Mouse (Mus musculus): ENCODE data around the gene Ktn1. TPM values are rescaled to one million over a fixed set of nuclear protein-coding genes. Genes with fewer than 3 reads are reported as not detected.
A peak's percentile ranks its signal among the peaks of the same experiment; 100 is the strongest.

Gene Ktn1
- 10 to 100 TPM; 93.8 to 97.0 TPM for total RNA-seq (2021)
- long read RNA-seq, experiment 1, full-length matches to known transcripts, result 3 of 107 reads
- long read RNA-seq, experiment 1, partial matches to known transcripts, result 6 of 107 reads
- long read RNA-seq, experiment 1, other reads (novel, unspliced or antisense), result 98 of 107 reads
- long read RNA-seq, experiment 2, partial matches to known transcripts, result 2 of 85 reads
- long read RNA-seq, experiment 2, other reads (novel, unspliced or antisense), result 83 of 85 reads

DNA sequence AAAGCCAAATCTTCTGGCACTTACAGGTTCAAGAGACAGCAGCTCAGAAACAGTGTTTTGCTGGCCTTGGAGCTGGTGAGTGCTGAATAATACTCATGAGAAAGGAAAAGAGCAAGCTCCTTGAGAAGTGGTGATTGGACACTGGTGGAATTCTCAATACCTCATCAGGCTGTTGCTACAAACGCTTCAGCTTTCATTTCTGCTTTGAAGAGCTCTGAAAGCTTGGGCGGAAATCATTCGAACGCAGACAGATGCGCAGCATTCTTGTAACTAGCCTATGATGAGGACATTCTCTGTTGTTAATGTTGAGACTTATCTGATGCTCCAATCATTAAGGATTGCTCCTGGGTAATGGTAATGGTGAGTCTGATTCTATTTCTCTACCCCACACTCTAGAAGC, at the start of gene Ktn1:
Gene Ktn1 (plus strand): TSS at position 231 of the 400 bp plus-strand sequence.
- DNase-seq (ENCODE audit: extremely low spot score in 1 of 2, low spot score in 2 of 2), result no peak
- peak within 1 kb of the TSS; percentile 91 for H3K27ac ChIP-seq
- intact Hi-C loops (cut with DNase I), result loop anchor here (5.0 kb wide), 1 partner anchor 51 kb away; no protein-coding TSS in a partner anchor
- H3K4me3 ChIP-seq, result peak within 1 kb of the TSS; percentile 98
- no peak for TF ChIP-seq CTCF (IDR thresholded peaks at IDR 0.05)

DNA sequence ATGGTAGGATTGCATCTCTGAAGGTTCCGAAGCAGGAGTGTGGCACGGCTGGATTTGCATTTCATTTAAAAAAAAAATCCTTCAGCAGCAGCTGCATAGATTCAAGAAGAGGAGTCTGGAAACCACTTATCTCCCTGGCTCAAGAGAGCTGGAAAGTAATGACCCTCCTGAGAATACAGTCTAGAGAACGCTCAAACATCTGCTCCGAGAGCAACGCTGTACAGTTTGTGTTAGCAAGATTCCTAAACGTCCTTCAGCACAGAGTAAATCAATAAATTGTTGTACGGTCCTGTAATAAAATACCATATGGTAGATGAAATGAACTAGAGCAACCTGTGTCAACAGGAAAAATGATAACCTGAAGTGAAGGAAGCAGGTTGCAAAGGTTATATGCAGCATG, 35.0 kb upstream of the Ktn1 start:
- no peak for TF ChIP-seq CTCF (IDR thresholded peaks at IDR 0.05)
- intact Hi-C loops (cut with DNase I), result no loop called here

DNA sequence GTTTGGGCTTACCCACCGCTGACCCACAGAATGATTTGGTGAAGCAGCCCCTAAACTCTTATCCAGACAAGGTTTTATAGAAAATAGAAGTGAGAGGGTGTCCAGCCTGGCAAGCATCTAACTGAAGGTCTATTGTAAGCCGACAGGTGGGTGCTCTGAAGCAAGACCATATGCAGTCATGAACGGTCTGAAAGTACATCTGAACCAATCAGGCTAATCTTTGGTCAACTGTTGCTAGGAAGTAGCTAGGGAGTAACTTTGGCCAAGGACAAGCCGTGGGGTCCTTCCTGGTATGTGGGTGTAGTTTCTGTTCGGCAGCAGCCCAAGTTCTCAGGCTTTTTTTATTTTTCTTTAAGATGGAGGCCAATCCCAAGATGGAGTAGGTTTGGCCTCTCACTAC, 29.4 kb upstream of the Ktn1 start:
- TF ChIP-seq CTCF (IDR thresholded peaks at IDR 0.05), result no peak
- Histone ChIP-seq H3K27ac (no peak overlapping the region), H3K4me3 (no peak overlapping the region)
- DNase-seq (ENCODE audit: extremely low spot score in 1 of 2, low spot score in 2 of 2), result no peak
- intact Hi-C loops (cut with DNase I), result no loop called here

More for the DNA sequence above, 35.0 kb upstream of the Ktn1 start:
- DNase-seq (ENCODE audit: extremely low spot score in 1 of 2, low spot score in 2 of 2), result no peak
- Histone ChIP-seq H3K4me3 (no peak overlapping the region), H3K27ac (no peak overlapping the region)

DNA sequence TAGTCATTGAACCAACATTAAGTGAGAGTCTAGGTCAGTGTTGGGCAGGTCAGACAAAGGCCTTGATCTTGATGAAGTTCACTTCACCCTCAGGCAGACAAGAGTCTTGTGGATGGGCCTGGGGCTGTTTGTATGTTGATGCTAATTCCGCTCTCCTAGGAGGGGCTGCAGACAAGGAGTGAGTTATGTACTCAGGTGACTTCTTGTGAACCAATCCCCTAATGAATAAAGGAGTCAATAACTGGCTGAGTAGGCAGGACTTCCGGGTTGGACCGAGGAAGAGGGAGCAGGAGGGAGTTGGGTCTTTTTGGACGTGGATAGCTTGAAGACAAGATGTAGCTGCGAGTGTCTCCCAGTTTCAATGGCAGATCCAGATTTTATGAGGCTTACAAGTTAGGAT, 26.3 kb upstream of the Ktn1 start:
- TF ChIP-seq CTCF (IDR thresholded peaks at IDR 0.05), result no peak
- intact Hi-C loops (cut with DNase I), result no loop called here
- H3K27ac ChIP-seq, result no peak overlapping the region
- H3K4me3 ChIP-seq, result no peak overlapping the region
- DNase-seq (ENCODE audit: extremely low spot score in 1 of 2, low spot score in 2 of 2), result no peak

DNA sequence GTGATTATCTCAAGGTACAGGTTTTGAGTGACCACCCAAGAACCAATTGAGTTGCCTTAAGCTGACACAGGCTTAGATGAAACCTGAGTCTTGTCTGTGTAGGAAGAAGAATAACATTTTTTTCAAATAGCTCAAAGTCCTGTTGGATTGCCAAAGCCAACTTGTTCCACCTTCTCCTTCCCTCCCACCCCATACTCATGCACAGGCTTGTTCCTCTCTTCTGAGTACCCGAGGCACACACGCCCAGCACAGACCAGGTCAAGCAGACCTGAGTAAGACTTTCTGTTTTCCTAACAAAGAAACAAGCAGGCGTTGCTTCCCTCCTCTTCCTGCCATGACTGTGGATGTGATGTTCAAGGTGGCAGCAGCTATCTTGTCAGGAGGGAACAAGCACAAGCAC, 23.4 kb upstream of the Ktn1 start:
- TF ChIP-seq CTCF (IDR thresholded peaks at IDR 0.05), result no peak
- Histone ChIP-seq H3K27ac (no peak overlapping the region), H3K4me3 (no peak overlapping the region)
- intact Hi-C loops (cut with DNase I), result no loop called here
- DNase-seq (ENCODE audit: extremely low spot score in 1 of 2, low spot score in 2 of 2), result no peak

DNA sequence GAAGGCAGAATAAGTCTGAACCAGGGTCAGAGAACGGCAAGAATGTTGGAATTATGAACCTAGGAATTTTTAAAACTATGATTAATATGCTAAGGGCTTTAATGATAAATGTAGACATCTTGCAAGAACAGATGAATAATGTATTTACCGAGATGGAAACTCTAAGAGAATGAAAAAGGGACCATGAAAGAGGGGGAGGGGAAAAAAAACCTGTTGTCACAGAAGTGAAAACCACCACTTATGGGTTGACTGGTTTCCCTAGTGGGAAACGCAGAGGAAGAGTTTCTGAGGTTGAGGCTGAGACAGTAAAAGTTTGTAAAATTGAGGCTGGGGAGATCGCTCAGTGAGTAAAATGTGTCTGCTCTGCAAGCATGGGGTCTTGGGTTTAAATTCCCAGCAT, 22.1 kb upstream of the Ktn1 start:
- intact Hi-C loops (cut with DNase I), result no loop called here
- TF ChIP-seq CTCF (IDR thresholded peaks at IDR 0.05), result no peak
- DNase-seq (ENCODE audit: extremely low spot score in 1 of 2, low spot score in 2 of 2), result no peak

DNA sequence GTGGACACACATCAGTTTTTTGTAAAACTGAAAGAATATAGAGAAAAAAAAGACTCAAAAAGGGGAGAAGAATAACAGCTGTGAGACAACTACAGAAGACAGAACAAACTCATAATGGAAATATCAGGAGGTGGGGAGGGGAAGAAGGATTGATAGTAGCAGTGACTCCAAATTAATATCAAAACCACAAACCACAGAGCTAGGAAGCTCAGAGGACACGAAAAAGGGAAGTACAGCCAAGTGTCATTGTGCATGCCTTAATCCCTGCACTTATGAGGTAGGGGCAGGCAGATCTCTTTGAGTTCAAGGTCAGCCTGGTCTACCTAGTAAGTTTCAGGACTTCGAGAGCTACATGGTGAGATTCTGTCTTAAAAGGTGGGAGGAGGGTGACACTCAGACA, 21.4 kb upstream of the Ktn1 start:
- Histone ChIP-seq H3K27ac (no peak overlapping the region), H3K4me3 (no peak overlapping the region)
- no peak for TF ChIP-seq CTCF (IDR thresholded peaks at IDR 0.05)
- DNase-seq (ENCODE audit: extremely low spot score in 1 of 2, low spot score in 2 of 2), result no peak
- intact Hi-C loops (cut with DNase I), result no loop called here

More for the DNA sequence above, 22.1 kb upstream of the Ktn1 start:
- Histone ChIP-seq H3K27ac (no peak overlapping the region), H3K4me3 (no peak overlapping the region)

DNA sequence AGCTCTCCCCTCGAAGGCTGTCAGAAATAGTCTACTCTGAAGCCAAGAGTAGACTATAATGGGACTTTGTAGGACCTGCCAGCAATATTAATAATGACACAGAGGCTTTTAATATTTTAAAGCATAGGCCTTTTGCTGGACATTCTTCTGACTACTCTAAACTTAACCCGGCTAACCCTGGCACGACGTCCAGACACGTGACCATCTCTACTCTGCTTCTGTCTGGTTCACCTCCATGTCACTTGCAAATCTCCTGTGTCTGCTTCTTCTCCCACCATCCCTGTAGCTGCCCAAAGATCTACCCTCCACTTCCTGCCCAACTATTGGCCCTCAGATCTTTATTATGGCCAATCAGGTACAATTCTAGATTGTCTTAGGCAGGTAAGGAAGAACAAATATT, 20.9 kb upstream of the Ktn1 start:
- H3K27ac ChIP-seq, result no peak overlapping the region
- intact Hi-C loops (cut with DNase I), result no loop called here
- H3K4me3 ChIP-seq, result no peak overlapping the region
- DNase-seq (ENCODE audit: extremely low spot score in 1 of 2, low spot score in 2 of 2), result no peak
- TF ChIP-seq CTCF (IDR thresholded peaks at IDR 0.05), result no peak

DNA sequence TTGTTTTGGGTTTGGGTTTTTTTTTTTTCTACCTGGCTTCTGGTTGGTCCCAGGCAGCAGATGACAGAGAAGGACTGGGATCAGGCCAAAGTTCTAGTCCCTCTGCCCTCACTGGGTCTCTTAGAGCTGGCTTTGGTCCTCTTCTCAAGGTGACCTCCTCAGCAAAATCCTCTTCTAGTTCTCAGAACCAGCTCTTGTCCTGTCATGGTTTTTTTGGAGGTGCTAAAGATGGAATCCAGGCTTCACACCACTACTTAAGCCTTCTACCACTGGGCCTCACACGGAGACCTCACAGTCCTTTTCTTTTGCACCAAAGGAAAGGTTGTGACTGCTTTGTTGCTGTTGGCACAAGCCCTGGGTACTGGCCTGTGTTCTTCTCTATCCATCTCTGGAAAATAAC, 15.8 kb upstream of the Ktn1 start:
- Histone ChIP-seq H3K27ac (no peak overlapping the region), H3K4me3 (no peak overlapping the region)
- DNase-seq (ENCODE audit: extremely low spot score in 1 of 2, low spot score in 2 of 2), result no peak
- TF ChIP-seq CTCF (IDR thresholded peaks at IDR 0.05), result no peak
- intact Hi-C loops (cut with DNase I), result no loop called here

DNA sequence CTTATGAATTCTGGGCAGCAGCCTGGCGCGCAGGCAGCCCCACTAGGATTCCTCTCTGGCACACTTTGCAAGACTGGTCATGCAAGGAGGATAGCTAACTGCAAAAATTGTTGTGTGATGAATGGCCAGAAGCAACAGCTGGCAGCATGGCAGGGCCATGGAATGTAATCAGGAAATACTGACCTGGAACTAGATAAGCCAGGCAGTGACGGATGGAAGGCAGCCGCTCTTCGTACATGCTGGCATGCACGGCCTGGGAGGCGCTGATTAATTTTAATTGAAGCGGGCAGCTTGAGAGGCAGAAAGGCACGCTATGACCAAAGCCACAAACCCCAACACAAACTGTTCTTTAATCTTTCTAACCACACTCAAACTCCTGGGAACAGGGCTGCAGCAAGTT, 13.8 kb upstream of the Ktn1 start:
- intact Hi-C loops (cut with DNase I), result no loop called here
- TF ChIP-seq CTCF (IDR thresholded peaks at IDR 0.05), result no peak
- no peak overlapping the region for H3K4me3 ChIP-seq
- DNase-seq (ENCODE audit: extremely low spot score in 1 of 2, low spot score in 2 of 2), result no peak
- no peak overlapping the region for H3K27ac ChIP-seq

DNA sequence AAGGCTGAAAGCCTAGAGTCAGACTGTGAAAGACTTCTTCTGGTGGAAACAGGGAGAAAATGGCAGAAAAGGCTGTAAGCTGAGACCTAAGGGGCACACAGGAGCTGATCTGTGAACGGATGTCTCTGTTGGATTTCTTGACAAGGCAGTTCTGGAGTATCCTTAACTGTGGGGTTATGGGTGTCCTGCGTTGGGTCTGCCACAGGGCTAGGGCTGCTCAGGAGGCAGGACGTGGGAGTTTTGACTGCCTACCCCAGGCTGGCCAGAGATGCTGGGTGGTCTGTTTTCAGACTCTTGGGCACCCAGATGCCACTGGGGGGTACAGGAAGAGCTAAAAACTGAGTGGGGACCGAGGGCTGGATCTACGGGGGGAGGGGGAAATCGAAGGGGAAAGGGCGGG, 13.4 kb upstream of the Ktn1 start:
- no peak for TF ChIP-seq CTCF (IDR thresholded peaks at IDR 0.05)
- no peak for DNase-seq (ENCODE audit: extremely low spot score in 1 of 2, low spot score in 2 of 2)
- intact Hi-C loops (cut with DNase I), result no loop called here
- Histone ChIP-seq H3K4me3 (no peak overlapping the region), H3K27ac (no peak overlapping the region)

DNA sequence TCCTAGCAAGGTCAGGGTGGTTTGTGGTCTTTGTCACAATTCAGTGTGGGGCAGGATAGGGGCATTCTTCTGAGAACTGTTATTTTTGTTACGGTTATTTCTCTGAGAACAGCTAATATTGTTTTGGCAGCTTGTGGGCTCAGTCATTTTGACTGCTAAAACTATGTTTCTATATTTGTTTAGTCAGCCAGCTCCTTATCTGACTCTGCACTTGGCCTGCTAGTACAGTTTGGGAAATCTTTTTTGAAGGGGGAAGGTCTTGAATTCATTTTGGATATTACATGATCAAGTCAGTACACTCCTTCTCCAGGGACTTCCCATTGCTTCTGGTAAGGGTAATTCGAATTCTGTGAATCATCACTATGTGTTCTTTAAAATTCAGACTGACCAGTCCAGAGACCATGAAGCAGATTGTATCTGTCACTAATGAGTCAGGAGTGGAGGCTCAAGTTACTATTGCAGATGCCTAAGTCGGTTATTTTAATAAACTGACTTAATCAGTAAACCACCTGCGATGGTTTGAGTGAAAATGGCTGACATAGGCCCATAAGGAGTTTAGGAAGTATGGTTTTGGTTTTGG, 9.8 kb upstream of the Ktn1 start:
- no peak for TF ChIP-seq CTCF (IDR thresholded peaks at IDR 0.05)
- intact Hi-C loops (cut with DNase I), result no loop called here
- no peak overlapping the region for H3K4me3 ChIP-seq
- no peak for DNase-seq (ENCODE audit: extremely low spot score in 1 of 2, low spot score in 2 of 2)
- H3K27ac ChIP-seq, result no peak overlapping the region

DNA sequence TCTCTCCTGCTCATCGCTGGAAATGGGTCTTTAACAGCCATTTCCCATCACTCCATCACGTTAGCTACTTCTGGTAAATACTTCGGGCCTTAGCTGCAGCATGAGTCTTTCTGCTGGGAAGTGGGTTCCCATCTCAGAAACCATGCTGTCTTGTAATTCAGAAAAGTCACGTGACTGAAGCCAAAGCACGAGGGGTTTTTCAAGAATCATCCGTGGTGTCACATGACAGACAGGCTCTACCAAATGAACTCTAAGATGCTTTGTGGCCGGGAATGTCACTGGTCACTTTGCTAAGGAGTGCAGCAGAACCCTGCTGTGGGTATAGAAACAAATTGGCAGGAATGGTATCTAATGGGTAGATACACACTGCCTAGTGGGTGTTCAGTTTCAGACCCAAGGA, 2.6 kb upstream of the Ktn1 start:
- intact Hi-C loops (cut with DNase I), result loop anchor here (5.0 kb wide), 1 partner anchor 48 kb away; no protein-coding TSS in a partner anchor
- no peak for DNase-seq (ENCODE audit: extremely low spot score in 1 of 2, low spot score in 2 of 2)
- Histone ChIP-seq H3K27ac (no peak overlapping the region), H3K4me3 (no peak overlapping the region)
- TF ChIP-seq CTCF (IDR thresholded peaks at IDR 0.05), result no peak

Data from left cerebral cortex, adult 2 months (tissue).